Mouse (Mus musculus): ENCODE data around the gene Nfe2l1. TPM values are rescaled to one million over a fixed set of nuclear protein-coding genes. Genes with fewer than 3 reads are reported as not detected.
A peak's percentile ranks its signal among the peaks of the same experiment; 100 is the strongest.

Gene Nfe2l1
- polyA plus RNA-seq, 1 experiment from 2014 or later: 62.5 TPM

DNA sequence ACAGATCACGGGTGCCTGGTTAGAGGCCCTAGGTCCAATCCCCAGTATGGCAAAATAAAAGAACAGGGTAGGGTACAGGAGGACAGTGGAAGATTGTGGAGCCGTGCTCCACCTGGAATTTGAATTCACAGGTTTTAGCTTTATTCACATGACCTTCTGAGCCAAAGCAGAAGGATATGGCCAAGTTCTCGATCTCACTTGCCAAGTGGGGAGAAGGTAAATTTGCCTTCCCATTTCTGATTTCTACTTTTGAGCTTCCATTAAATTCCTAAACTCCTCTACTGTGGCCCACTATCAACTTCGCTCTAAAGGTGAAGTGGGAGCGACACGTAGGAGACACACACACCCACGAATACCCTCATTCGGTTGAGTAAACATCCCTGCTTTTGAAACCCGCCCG is 887 bp downstream of the Nfe2l1 start:
- Histone ChIP-seq H3K36me3 (peaks cover 15% of the 10 kb centered on the region), H3K4me2 (peak overlapping the region; percentile 65), H3K9me3 (no peaks in the 10 kb centered on the region), H3K4me1 (peaks cover 53% of the 10 kb centered on the region), H3K27ac (peak overlapping the region; percentile 100), H3K4me3 (peak overlapping the region; percentile 84), H3K9ac (peak overlapping the region; percentile 90), H3K27me3 (no peaks in the 10 kb centered on the region)
- ATAC-seq (ENCODE audit: borderline replicate concordance, extremely low read depth, low FRiP score, low TSS enrichment): no peak
- 7% methylated on average over 10 of the region's 10 CpGs for WGBS

GRCm38 (mm10) chr11:96827917-96828316 is 1.9 kb downstream of the Nfe2l1 start:
- Histone ChIP-seq H3K4me1 (peaks cover 59% of the 10 kb centered on the region), H3K27me3 (no peaks in the 10 kb centered on the region), H3K27ac (no peak overlapping the region), H3K4me2 (peak overlapping the region; percentile 65), H3K9me3 (no peaks in the 10 kb centered on the region), H3K36me3 (peaks cover 15% of the 10 kb centered on the region), H3K4me3 (peak overlapping the region; percentile 8; the same call in 1 of the 2 replicates), H3K9ac (no peak overlapping the region)
- no peak for ATAC-seq (ENCODE audit: borderline replicate concordance, extremely low read depth, low FRiP score, low TSS enrichment)
- WGBS: 65% methylated on average over 9 of the region's 9 CpGs

- peak overlapping the region; percentile 65 for H3K4me2 ChIP-seq
- no peak for ATAC-seq (ENCODE audit: borderline replicate concordance, extremely low read depth, low FRiP score, low TSS enrichment)
- H3K27me3 ChIP-seq: no peaks in the 10 kb centered on the region
- H3K36me3 ChIP-seq: peaks cover 22% of the 10 kb centered on the region
- H3K4me1 ChIP-seq: peaks cover 59% of the 10 kb centered on the region
- peak overlapping the region; percentile 27; the same call in 1 of the 2 replicates for H3K27ac ChIP-seq
- no peaks in the 10 kb centered on the region for H3K9me3 ChIP-seq
- H3K9ac ChIP-seq: no peak overlapping the region
- WGBS: 58% methylated on average over 12 of the region's 12 CpGs
- H3K4me3 ChIP-seq: peak overlapping the region; percentile 3; the same call in 1 of the 2 replicates
Measured at GRCm38 (mm10) chr11:96827062-96827581, 2.6 kb downstream of the Nfe2l1 start.

DNA sequence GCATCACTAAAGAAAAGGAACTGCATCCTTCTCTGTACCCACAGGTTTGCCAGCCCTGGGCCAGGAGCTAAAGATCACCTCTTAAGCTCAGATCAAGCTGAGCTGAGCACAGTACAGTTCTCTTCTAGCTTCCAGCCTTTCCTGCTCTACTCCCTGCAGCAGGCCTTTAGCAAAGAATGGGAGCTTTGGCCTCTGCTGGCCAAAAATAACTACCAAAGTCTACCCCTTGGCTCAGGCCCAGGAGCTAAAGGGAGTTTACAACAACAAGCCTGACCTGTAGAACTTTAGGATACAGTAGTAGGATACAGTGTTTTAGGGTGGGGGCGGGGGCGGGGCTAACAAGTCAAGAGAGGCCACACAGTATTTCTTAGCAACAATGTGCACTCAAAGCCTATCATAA is 3.3 kb downstream of the Nfe2l1 start:
- H3K36me3 ChIP-seq: peaks cover 28% of the 10 kb centered on the region
- H3K4me1 ChIP-seq: peaks cover 59% of the 10 kb centered on the region
- ATAC-seq (ENCODE audit: borderline replicate concordance, extremely low read depth, low FRiP score, low TSS enrichment): no peak
- WGBS: 68% methylated on average over 2 of the region's 2 CpGs
- no peaks in the 10 kb centered on the region for H3K9me3 ChIP-seq
- H3K27me3 ChIP-seq: no peaks in the 10 kb centered on the region
- peak overlapping the region; percentile 8; the same call in 1 of the 2 replicates for H3K4me3 ChIP-seq
- H3K9ac ChIP-seq: no peak overlapping the region
- H3K27ac ChIP-seq: peak overlapping the region; percentile 27; the same call in 1 of the 2 replicates
- peak overlapping the region; percentile 65 for H3K4me2 ChIP-seq

- H3K36me3 ChIP-seq: peaks cover 44% of the 10 kb centered on the region
- no peaks in the 10 kb centered on the region for H3K9me3 ChIP-seq
- H3K27me3 ChIP-seq: no peaks in the 10 kb centered on the region
- peaks cover 56% of the 10 kb centered on the region for H3K4me1 ChIP-seq
- no peak overlapping the region for H3K9ac ChIP-seq
- peak overlapping the region; percentile 80 for H3K27ac ChIP-seq
- WGBS: 30% methylated on average over 7 of the region's 7 CpGs
- no peak for ATAC-seq (ENCODE audit: borderline replicate concordance, extremely low read depth, low FRiP score, low TSS enrichment)
- H3K4me2 ChIP-seq: peak overlapping the region; percentile 82
- H3K4me3 ChIP-seq: peak overlapping the region; percentile 43; the same call in 1 of the 2 replicates
Measured at GRCm38 (mm10) chr11:96824783-96825495, 4.8 kb downstream of the Nfe2l1 start.

GRCm38 (mm10) chr11:96823880-96824782 is 5.6 kb downstream of the Nfe2l1 start:
- Histone ChIP-seq H3K9ac (peak overlapping the region; percentile 41), H3K27ac (peak overlapping the region; percentile 80), H3K36me3 (peaks cover 52% of the 10 kb centered on the region), H3K9me3 (no peaks in the 10 kb centered on the region), H3K4me1 (peaks cover 56% of the 10 kb centered on the region), H3K4me3 (peak overlapping the region; percentile 43), H3K27me3 (no peaks in the 10 kb centered on the region), H3K4me2 (peak overlapping the region; percentile 82)
- WGBS: 0% methylated on average over 25 of the region's 26 CpGs
- peak; percentile 86 for ATAC-seq (ENCODE audit: borderline replicate concordance, extremely low read depth, low FRiP score, low TSS enrichment)

DNA sequence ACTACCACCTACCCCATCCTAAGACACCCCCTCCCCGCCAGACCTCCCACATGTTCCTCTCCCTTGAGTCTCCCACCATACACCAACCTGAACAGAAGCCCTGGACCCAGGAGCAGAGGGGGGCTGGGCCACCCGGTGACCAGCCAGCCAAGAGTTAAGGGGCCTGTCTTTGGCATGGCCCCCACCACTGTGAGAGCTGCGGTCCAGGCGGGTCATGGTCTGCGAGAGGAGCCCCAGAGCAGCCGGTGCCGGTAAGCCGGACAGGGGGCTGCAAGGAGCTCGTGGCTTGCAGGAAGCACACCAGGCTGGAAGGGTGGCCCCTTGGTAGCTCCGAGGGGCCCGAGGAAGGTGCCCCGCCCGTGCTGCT is 6.3 kb downstream of the Nfe2l1 start:
- H3K36me3 ChIP-seq: peaks cover 59% of the 10 kb centered on the region
- H3K27ac ChIP-seq: peak overlapping the region; percentile 51; the same call in 1 of the 2 replicates
- 9% methylated on average over 13 of the region's 13 CpGs for WGBS
- peak overlapping the region; percentile 82 for H3K4me2 ChIP-seq
- H3K4me3 ChIP-seq: peak overlapping the region; percentile 43
- H3K4me1 ChIP-seq: peaks cover 50% of the 10 kb centered on the region
- no peaks in the 10 kb centered on the region for H3K27me3 ChIP-seq
- peak overlapping the region; percentile 41 for H3K9ac ChIP-seq
- no peaks in the 10 kb centered on the region for H3K9me3 ChIP-seq
- peak; percentile 8 for ATAC-seq (ENCODE audit: borderline replicate concordance, extremely low read depth, low FRiP score, low TSS enrichment)

DNA sequence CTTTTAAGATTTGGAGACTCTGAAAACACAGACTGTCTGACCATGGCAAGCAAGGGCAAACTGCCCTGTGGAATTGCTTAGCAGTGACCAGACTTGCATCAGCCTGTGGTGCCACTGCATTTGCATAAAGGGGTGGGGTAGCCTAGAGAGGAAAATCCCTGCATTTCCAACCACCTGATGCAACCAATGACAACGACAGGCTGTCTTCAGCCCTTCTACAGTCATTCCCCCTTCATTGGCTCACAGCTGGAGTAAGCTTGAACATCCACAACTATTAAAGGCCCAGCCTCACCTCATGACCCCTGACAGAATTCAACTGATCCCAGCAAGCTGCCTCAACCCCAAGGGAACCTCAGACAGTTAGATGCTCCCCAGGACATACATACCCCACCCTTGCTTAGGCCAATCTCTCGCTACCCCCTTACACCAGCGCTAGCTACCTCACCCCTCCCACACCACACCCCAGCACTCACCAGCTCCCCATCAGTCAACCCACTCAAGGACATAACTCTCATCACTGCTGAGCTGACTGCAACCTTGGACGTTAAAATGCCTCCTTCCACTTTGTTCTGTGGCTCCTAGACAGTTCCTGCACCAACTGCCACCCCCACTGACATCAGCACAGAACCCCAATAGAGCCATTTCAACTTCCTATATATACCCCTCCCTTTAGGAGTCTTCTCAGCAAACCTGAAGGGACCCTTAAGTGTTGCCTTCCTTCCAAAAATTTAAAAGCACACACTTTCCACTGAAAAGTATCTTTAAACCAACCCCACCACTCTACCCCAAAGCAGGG is 6.9 kb downstream of the Nfe2l1 start:
- Histone ChIP-seq H3K4me2 (peak overlapping the region; percentile 82), H3K36me3 (peaks cover 64% of the 10 kb centered on the region), H3K9ac (0 out of 2 replicates have a peak overlapping the region, but pooled peaks have one; percentile 41), H3K4me1 (peaks cover 45% of the 10 kb centered on the region), H3K9me3 (no peaks in the 10 kb centered on the region), H3K4me3 (peak overlapping the region; percentile 43; the same call in 1 of the 2 replicates), H3K27ac (no peak overlapping the region), H3K27me3 (no peaks in the 10 kb centered on the region)
- ATAC-seq (ENCODE audit: borderline replicate concordance, extremely low read depth, low FRiP score, low TSS enrichment): no peak
- 39% methylated on average over 4 of the region's 4 CpGs for WGBS

- no peak overlapping the region for H3K4me3 ChIP-seq
- no peaks in the 10 kb centered on the region for H3K9me3 ChIP-seq
- no peaks in the 10 kb centered on the region for H3K27me3 ChIP-seq
- no peak overlapping the region for H3K27ac ChIP-seq
- H3K4me1 ChIP-seq: peaks cover 36% of the 10 kb centered on the region
- no peak for ATAC-seq (ENCODE audit: borderline replicate concordance, extremely low read depth, low FRiP score, low TSS enrichment)
- no peak overlapping the region for H3K4me2 ChIP-seq
- 89% methylated on average over 10 of the region's 10 CpGs for WGBS
- H3K9ac ChIP-seq: no peak overlapping the region
- peaks cover 69% of the 10 kb centered on the region for H3K36me3 ChIP-seq
Measured at GRCm38 (mm10) chr11:96821956-96822355, 7.8 kb downstream of the Nfe2l1 start.

DNA sequence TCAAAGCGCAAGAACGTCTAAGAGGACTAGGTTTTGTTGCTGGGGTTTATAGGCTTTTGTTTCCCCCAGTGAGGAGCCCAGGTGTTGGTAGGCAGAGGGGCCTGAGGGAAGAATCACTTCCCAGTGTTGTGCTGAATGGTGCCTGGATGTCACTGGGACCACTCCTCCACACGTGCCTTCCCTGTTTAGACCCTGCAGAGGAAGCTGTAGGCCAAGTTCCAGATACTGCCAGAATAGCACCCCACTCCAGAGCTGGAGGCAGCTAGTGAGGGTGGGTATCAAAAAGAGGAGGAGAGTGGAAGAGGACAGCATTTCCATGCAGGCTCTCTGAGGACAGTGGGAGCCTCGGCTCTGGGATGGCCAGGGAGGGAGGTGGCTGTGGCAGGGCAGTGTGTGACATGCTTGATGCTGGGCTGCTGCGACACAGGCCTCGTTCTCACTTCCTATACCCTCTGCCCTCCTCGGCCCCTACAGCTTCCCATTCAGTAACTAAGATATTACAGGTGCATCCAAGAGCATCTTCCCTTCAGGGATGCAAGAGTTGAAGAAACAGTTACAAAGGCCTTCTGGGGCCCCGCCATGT is 11.5 kb downstream of the Nfe2l1 start:
- Histone ChIP-seq H3K27ac (no peak overlapping the region), H3K4me3 (no peak overlapping the region), H3K36me3 (peaks cover 81% of the 10 kb centered on the region), H3K4me2 (no peak overlapping the region), H3K9me3 (no peaks in the 10 kb centered on the region), H3K27me3 (no peaks in the 10 kb centered on the region), H3K9ac (no peak overlapping the region), H3K4me1 (peaks cover under 1% of the 10 kb centered on the region)
- ATAC-seq (ENCODE audit: borderline replicate concordance, extremely low read depth, low FRiP score, low TSS enrichment): no peak
- 82% methylated on average over 8 of the region's 8 CpGs for WGBS

DNA sequence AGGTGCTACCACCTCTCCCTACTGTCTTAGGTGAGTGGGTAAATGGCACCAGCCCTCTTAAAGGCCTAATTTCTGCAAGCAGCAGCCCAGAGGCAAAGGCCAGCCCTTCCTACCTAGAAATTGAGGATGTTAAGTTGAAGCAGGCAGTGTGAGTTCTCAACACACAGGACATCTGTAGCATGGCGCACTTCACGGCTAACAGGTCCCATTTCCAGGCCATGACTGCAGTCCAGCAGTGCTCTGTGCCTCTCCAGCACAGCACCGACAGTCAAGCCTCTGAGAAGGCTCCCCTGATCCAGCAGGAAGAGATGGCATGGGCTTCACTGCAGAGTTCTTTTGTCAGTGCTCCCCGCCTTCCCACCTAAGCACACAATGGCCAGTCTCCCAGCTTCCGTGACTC is 12.8 kb downstream of the Nfe2l1 start:
- Histone ChIP-seq H3K4me2 (no peak overlapping the region), H3K27ac (no peak overlapping the region), H3K27me3 (no peaks in the 10 kb centered on the region), H3K36me3 (peaks cover 84% of the 10 kb centered on the region), H3K9ac (no peak overlapping the region), H3K4me1 (no peaks in the 10 kb centered on the region), H3K4me3 (no peak overlapping the region), H3K9me3 (no peaks in the 10 kb centered on the region)
- WGBS: 87% methylated on average over 5 of the region's 5 CpGs
- no peak for ATAC-seq (ENCODE audit: borderline replicate concordance, extremely low read depth, low FRiP score, low TSS enrichment)
